Mouse (Mus musculus): Measurements from ENCODE around the gene Olfr709-ps1. TPM values are rescaled to one million over a fixed set of nuclear protein-coding genes. Genes with fewer than 3 reads are reported as not detected.
"Not testable (repeated sequence)": the region's sequence is repeated elsewhere in the genome, so short reads cannot be mapped to it uniquely, and the experiment has no call there.

The Olfr709-ps1 gene
- polyA plus RNA-seq (2015; fragmentation: Nextera tagmentation; extraction: Ambion mirVana) = not detected in 2 replicates

DNA sequence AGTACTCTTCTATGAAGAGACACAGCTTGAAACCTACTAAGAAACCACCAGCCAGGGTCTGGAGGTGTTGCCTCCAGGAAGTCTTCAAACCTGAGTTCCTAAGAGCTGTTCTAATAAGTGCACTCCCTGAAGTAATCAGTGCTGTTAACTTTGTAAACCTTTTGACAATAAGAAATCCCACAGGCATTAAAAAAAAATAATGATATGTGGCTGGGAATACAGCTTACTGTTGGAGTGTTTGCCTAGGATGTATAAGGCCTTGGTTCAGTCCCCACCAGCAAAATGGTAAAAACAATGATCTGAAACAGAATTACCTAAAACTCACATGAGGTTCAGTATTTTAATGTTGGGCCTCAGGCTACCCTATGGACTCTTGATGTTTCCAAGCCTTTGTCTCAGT is at the start of gene Olfr709-ps1:
Gene Olfr709-ps1 (minus strand): TSS at position 101 of the 400 bp plus-strand sequence.
- no peak within 1 kb of the TSS for H3K4me2 ChIP-seq (ENCODE audit: low read depth, low read length)
- no peak within 1 kb of the TSS for H3K9ac ChIP-seq (ENCODE audit: low read length)
- no peak for ATAC-seq (replicated peaks; ENCODE audit: extremely low read depth, insufficient read depth, low FRiP score)
- H3K4me1 ChIP-seq (ENCODE audit: control insufficient read depth, insufficient read depth, low read length) = no peaks in the 10 kb centered on the region
- no peaks in the 10 kb centered on the region for H3K36me3 ChIP-seq (ENCODE audit: control insufficient read depth, insufficient read depth)
- no peak within 1 kb of the TSS for H3K4me3 ChIP-seq (ENCODE audit: low read length)
- no peaks in the 10 kb centered on the region for H3K27me3 ChIP-seq (ENCODE audit: control insufficient read depth, insufficient read depth, low read length)
- H3K9me3 ChIP-seq (replicated peaks; ENCODE audit: control insufficient read depth, low read length) = no peaks in the 10 kb centered on the region; the same call in 1 of the 2 replicates
- H3K27ac ChIP-seq (ENCODE audit: low read length) = no peak within 1 kb of the TSS

DNA sequence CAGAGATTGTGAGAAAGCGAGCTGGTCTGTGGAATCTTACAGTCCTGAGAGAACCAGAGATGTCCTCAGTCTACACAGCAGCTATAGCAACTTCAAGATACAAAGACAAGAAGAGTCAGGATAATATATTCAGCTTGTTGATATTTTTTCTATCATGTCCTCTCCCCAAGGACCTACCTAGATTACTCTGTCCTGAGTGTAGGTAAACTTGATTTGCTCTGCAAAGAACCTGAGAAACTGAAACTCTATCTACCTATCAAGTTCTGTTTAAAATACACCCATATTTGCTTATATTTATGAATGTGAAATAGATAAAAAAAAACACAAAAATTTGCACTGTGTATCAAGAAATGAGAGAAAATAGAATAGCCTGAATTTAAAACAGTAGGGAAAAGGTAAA is 43.3 kb upstream of the Olfr709-ps1 start, which contains the start of gene Olfr711:
Gene Olfr711 (minus strand): TSS at position 101 of the 400 bp plus-strand sequence.
- Histone ChIP-seq H3K27ac (ENCODE audit: low read length) (no peak within 1 kb of the TSS), H3K36me3 (ENCODE audit: control insufficient read depth, insufficient read depth) (no peaks in the 10 kb centered on the region), H3K9ac (ENCODE audit: low read length) (no peak within 1 kb of the TSS), H3K9me3 (replicated peaks; ENCODE audit: control insufficient read depth, low read length) (no peaks in the 10 kb centered on the region), H3K27me3 (ENCODE audit: control insufficient read depth, insufficient read depth, low read length) (no peaks in the 10 kb centered on the region), H3K4me1 (ENCODE audit: control insufficient read depth, insufficient read depth, low read length) (no peaks in the 10 kb centered on the region), H3K4me3 (ENCODE audit: low read length) (no peak within 1 kb of the TSS), H3K4me2 (ENCODE audit: low read depth, low read length) (no peak within 1 kb of the TSS)
- 53% methylated on average over 1 of the region's 1 CpGs for WGBS
- no peak for ATAC-seq (replicated peaks; ENCODE audit: extremely low read depth, insufficient read depth, low FRiP score)

DNA sequence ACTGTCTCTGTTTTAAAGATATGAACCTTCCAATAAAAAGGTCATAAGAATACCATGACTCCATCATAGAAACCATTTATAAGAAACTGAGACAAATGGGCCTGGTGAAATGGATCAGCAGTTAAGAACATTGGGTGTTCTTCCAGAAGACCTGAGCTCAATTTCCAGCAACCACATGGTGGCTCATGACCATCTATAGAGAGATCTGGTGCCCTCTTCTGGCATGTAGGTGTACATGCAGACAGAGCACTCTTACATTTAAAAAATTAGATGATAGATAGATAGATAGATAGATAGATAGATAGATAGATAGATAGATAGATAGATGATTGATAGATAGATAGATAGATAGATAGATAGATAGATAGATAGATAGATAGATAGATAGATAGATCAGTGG is 35.5 kb upstream of the Olfr709-ps1 start:
- not testable (repeated sequence) for H3K4me1 ChIP-seq (ENCODE audit: control insufficient read depth, insufficient read depth, low read length); H3K27me3 ChIP-seq (ENCODE audit: control insufficient read depth, insufficient read depth, low read length); H3K4me2 ChIP-seq (ENCODE audit: low read depth, low read length); ATAC-seq (replicated peaks; ENCODE audit: extremely low read depth, insufficient read depth, low FRiP score); H3K36me3 ChIP-seq (ENCODE audit: control insufficient read depth, insufficient read depth); H3K9ac ChIP-seq (ENCODE audit: low read length); H3K9me3 ChIP-seq (replicated peaks; ENCODE audit: control insufficient read depth, low read length); H3K27ac ChIP-seq (ENCODE audit: low read length); H3K4me3 ChIP-seq (ENCODE audit: low read length)

DNA sequence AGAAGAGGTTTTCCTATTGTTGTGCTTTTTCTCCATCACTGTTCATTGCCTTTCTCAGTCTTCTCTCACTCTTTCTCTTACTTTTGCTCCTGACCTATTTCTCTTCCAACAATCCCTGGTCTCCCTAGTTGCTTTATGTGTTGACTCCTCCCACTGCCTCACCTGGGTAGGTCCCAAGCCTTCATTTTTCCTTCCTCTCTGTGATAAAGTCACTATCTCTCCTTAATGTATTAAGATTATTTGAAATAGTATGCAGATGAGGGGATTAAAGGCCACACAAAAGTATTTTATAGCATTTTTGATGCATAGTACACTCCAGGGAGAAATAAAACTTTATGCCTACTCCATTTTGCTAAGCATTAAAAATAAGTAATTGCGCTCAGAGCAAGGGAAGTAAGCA is 31.8 kb upstream of the Olfr709-ps1 start, which contains the start of gene Olfr6:
Gene Olfr6 (minus strand): TSS at position 101 of the 400 bp plus-strand sequence.
- no peaks in the 10 kb centered on the region for H3K36me3 ChIP-seq (ENCODE audit: control insufficient read depth, insufficient read depth)
- no peak within 1 kb of the TSS for H3K4me2 ChIP-seq (ENCODE audit: low read depth, low read length)
- H3K9ac ChIP-seq (ENCODE audit: low read length) = no peak within 1 kb of the TSS
- H3K27me3 ChIP-seq (ENCODE audit: control insufficient read depth, insufficient read depth, low read length) = no peaks in the 10 kb centered on the region
- H3K9me3 ChIP-seq (replicated peaks; ENCODE audit: control insufficient read depth, low read length) = no peaks in the 10 kb centered on the region
- whole genome bisulfite sequencing = 81% methylated on average over 1 of the region's 1 CpGs
- H3K4me3 ChIP-seq (ENCODE audit: low read length) = no peak within 1 kb of the TSS
- H3K27ac ChIP-seq (ENCODE audit: low read length) = no peak within 1 kb of the TSS
- no peaks in the 10 kb centered on the region for H3K4me1 ChIP-seq (ENCODE audit: control insufficient read depth, insufficient read depth, low read length)
- no peak for ATAC-seq (replicated peaks; ENCODE audit: extremely low read depth, insufficient read depth, low FRiP score)

DNA sequence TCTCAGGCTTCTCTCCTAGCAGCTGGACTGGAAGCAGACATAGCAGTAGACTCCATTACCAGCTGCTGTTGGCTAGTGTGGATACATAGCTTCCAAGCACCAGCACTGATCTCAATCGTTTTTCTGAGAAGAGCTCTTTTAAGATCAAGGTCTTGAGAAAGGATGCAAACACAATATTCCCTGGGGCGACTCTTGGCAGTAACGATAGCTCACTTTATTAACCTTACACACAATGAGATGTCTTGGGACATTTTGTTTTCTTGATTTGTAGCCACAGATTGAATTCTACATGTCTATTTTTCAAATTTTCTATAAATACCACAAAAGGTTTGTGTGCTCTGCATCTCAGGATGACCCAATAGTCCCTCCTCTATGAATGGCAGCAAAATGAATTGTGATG is 16.2 kb upstream of the Olfr709-ps1 start, which contains the start of gene Olfr710:
Gene Olfr710 (minus strand): TSS at position 101 of the 400 bp plus-strand sequence.
- no peak within 1 kb of the TSS for H3K27ac ChIP-seq (ENCODE audit: low read length)
- 60% methylated on average over 3 of the region's 3 CpGs for WGBS
- no peak within 1 kb of the TSS for H3K4me3 ChIP-seq (ENCODE audit: low read length)
- no peak for ATAC-seq (replicated peaks; ENCODE audit: extremely low read depth, insufficient read depth, low FRiP score)
- H3K9ac ChIP-seq (ENCODE audit: low read length) = no peak within 1 kb of the TSS
- H3K9me3 ChIP-seq (replicated peaks; ENCODE audit: control insufficient read depth, low read length) = no peaks in the 10 kb centered on the region
- H3K4me2 ChIP-seq (ENCODE audit: low read depth, low read length) = no peak within 1 kb of the TSS
- H3K27me3 ChIP-seq (ENCODE audit: control insufficient read depth, insufficient read depth, low read length) = no peaks in the 10 kb centered on the region
- H3K36me3 ChIP-seq (ENCODE audit: control insufficient read depth, insufficient read depth) = no peaks in the 10 kb centered on the region
- H3K4me1 ChIP-seq (ENCODE audit: control insufficient read depth, insufficient read depth, low read length) = no peaks in the 10 kb centered on the region

DNA sequence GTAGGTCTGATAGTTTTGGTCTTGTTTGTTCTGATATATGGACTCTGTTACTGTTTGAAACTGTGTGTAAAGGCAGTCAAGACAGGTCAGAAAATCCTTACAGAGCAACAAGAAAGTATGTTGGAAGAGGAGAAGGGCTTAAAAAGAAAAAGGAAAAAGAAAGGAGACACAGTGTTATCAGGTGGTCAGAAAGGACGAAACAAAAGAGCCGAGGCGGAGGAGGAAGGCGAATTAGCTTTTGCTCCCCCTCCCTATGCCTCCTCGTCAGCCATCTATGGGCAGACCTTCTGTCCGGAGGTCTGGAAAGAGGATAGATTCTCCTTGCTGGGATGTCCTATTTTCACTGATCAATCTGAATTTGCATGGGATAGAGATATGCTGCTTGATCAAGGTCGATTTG is 11.1 kb downstream of the Olfr709-ps1 start:
- H3K4me2 ChIP-seq (ENCODE audit: low read depth, low read length); H3K36me3 ChIP-seq (ENCODE audit: control insufficient read depth, insufficient read depth); H3K27me3 ChIP-seq (ENCODE audit: control insufficient read depth, insufficient read depth, low read length); H3K4me1 ChIP-seq (ENCODE audit: control insufficient read depth, insufficient read depth, low read length); H3K27ac ChIP-seq (ENCODE audit: low read length); ATAC-seq (replicated peaks; ENCODE audit: extremely low read depth, insufficient read depth, low FRiP score); H3K9me3 ChIP-seq (replicated peaks; ENCODE audit: control insufficient read depth, low read length); H3K9ac ChIP-seq (ENCODE audit: low read length); H3K4me3 ChIP-seq (ENCODE audit: low read length): not testable (repeated sequence)
- WGBS = 70% methylated on average over 2 of the region's 7 CpGs

DNA sequence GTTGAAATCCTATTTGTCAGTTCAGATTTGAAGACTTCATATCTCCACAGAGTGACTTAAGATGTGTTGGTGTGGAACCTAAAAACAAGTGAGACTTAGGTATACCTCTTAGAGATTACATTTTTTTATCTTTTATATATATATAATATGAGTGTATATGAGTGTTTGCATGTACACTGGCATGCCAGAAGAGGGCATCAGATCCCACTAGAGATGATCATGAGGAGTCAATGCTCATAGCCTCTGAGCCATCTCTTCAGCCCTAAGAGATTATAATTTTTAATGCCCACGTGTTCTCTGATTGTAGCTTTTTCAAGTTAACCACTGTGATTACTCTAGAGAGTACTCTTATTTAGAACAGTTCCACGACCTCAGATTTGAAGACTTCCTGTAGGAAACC is 24.3 kb downstream of the Olfr709-ps1 start, which contains the start of gene Olfr1532-ps1:
Gene Olfr1532-ps1 (plus strand): TSS at position 326 of the 400 bp plus-strand sequence.
- Histone ChIP-seq H3K36me3 (ENCODE audit: control insufficient read depth, insufficient read depth) (no peaks in the 10 kb centered on the region), H3K27me3 (ENCODE audit: control insufficient read depth, insufficient read depth, low read length) (no peaks in the 10 kb centered on the region), H3K4me2 (ENCODE audit: low read depth, low read length) (no peak within 1 kb of the TSS), H3K9ac (ENCODE audit: low read length) (no peak within 1 kb of the TSS), H3K4me3 (ENCODE audit: low read length) (no peak within 1 kb of the TSS), H3K27ac (ENCODE audit: low read length) (no peak within 1 kb of the TSS), H3K9me3 (replicated peaks; ENCODE audit: control insufficient read depth, low read length) (0 out of 2 replicates have a peak, but pooled peaks cover 2% of the 10 kb centered on the region), H3K4me1 (ENCODE audit: control insufficient read depth, insufficient read depth, low read length) (no peaks in the 10 kb centered on the region)
- WGBS = 45% methylated on average over 2 of the region's 2 CpGs
- no peak for ATAC-seq (replicated peaks; ENCODE audit: extremely low read depth, insufficient read depth, low FRiP score)

DNA sequence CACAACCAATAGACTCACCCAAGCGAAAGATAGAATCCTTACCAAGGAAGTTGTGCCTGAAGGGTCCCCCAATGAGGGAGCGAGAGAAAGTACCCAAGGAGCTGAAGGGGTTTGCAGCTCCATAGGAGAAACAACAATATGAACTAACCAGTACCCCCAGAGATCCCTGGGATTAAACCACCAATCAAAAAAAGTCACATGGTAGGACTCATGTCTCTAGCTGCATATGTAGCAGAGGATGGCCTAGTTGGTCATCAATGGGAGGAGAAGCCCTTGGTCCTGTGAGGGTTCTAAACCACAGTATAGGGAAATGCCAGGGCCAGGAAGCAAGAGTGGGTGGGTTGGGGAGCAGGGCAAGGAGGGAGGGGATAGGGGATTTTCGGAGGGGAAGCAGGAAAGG is 30.9 kb downstream of the Olfr709-ps1 start, which contains the start of gene Olfr707:
Gene Olfr707 (minus strand): TSS at position 101 of the 400 bp plus-strand sequence.
- not testable (repeated sequence) for H3K9ac ChIP-seq (ENCODE audit: low read length); H3K27ac ChIP-seq (ENCODE audit: low read length); H3K9me3 ChIP-seq (replicated peaks; ENCODE audit: control insufficient read depth, low read length); H3K4me3 ChIP-seq (ENCODE audit: low read length); ATAC-seq (replicated peaks; ENCODE audit: extremely low read depth, insufficient read depth, low FRiP score); H3K4me2 ChIP-seq (ENCODE audit: low read depth, low read length); H3K36me3 ChIP-seq (ENCODE audit: control insufficient read depth, insufficient read depth); H3K27me3 ChIP-seq (ENCODE audit: control insufficient read depth, insufficient read depth, low read length); H3K4me1 ChIP-seq (ENCODE audit: control insufficient read depth, insufficient read depth, low read length)
- 72% methylated on average over 3 of the region's 3 CpGs for WGBS

DNA sequence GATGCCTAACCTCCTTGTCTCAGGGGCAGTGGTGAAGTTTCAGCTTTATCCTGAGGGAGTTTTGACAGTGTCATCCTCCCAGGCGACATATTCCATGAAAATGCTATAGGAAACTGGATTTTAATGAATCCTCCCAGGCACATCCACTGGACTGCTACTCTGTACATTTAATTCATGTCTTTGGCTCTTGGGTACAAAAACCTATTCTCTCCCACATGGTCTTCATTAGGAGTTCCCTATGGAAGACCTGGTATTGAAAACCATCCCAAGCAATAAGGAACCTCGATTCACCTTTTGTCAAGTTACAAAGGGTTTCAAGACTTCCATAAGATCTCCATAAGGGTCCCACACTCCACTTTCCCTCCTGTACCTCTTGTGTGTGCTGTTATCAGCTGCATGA is 44.0 kb downstream of the Olfr709-ps1 start, which contains the start of gene Olfr706:
Gene Olfr706 (minus strand): TSS at position 101 of the 400 bp plus-strand sequence.
- no peaks in the 10 kb centered on the region for H3K9me3 ChIP-seq (replicated peaks; ENCODE audit: control insufficient read depth, low read length)
- H3K4me3 ChIP-seq (ENCODE audit: low read length) = no peak within 1 kb of the TSS
- H3K27ac ChIP-seq (ENCODE audit: low read length) = no peak within 1 kb of the TSS
- H3K36me3 ChIP-seq (ENCODE audit: control insufficient read depth, insufficient read depth) = no peaks in the 10 kb centered on the region
- 63% methylated on average over 2 of the region's 2 CpGs for WGBS
- H3K4me2 ChIP-seq (ENCODE audit: low read depth, low read length) = no peak within 1 kb of the TSS
- no peaks in the 10 kb centered on the region for H3K4me1 ChIP-seq (ENCODE audit: control insufficient read depth, insufficient read depth, low read length)
- no peaks in the 10 kb centered on the region for H3K27me3 ChIP-seq (ENCODE audit: control insufficient read depth, insufficient read depth, low read length)
- no peak within 1 kb of the TSS for H3K9ac ChIP-seq (ENCODE audit: low read length)
- no peak for ATAC-seq (replicated peaks; ENCODE audit: extremely low read depth, insufficient read depth, low FRiP score)

Measured in heart, embryonic 16.5 days (tissue).